Mouse (Mus musculus): ENCODE results near the gene Asic2. TPM values are rescaled to one million over a fixed set of nuclear protein-coding genes. Genes with fewer than 3 reads are reported as not detected.

Gene Asic2
- polyA plus RNA-seq, 1 experiment from 2014 or later, result 0.21 TPM

DNA sequence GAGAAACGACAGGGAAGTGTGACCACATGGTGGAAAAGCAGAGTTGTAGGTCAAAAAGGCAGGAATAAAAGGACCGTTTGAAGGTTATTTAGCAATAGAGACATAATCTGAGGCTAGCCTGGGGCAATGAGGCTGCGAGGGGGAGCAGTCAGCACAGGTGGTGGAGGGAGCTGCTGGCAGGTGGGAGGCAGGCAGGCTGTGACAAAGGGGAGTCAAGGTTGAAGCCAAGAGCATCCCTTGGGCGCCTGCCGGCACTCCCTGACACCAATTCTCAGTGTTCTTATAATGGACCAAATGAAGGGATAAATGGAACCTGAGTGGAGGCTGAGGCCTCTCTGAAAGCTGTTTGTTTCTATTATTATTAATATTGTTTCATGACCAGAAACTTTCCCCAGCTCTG is 928.3 kb downstream of the Asic2 start:
- Histone ChIP-seq H3K36me3 (ENCODE audit: control insufficient read depth, insufficient read depth, low read length) (no peaks in the 10 kb centered on the region), H3K4me1 (ENCODE audit: control insufficient read depth, insufficient read depth, low read length) (no peaks in the 10 kb centered on the region), H3K9ac (ENCODE audit: low read depth, low read length) (no peak overlapping the region), H3K27ac (ENCODE audit: low read depth, low read length) (no peak overlapping the region), H3K9me3 (replicated peaks; ENCODE audit: control insufficient read depth, low read length) (no peaks in the 10 kb centered on the region), H3K4me3 (ENCODE audit: low read depth, low read length) (no peak overlapping the region), H3K4me2 (no peak overlapping the region), H3K27me3 (ENCODE audit: control insufficient read depth, insufficient read depth, low read length) (no peaks in the 10 kb centered on the region)
- WGBS (ENCODE audit: insufficient replicate concordance), result 68% methylated on average over 5 of the region's 5 CpGs
- ATAC-seq (replicated peaks; ENCODE audit: insufficient number of reproducible peaks, low FRiP score, low TSS enrichment), result no peak

DNA sequence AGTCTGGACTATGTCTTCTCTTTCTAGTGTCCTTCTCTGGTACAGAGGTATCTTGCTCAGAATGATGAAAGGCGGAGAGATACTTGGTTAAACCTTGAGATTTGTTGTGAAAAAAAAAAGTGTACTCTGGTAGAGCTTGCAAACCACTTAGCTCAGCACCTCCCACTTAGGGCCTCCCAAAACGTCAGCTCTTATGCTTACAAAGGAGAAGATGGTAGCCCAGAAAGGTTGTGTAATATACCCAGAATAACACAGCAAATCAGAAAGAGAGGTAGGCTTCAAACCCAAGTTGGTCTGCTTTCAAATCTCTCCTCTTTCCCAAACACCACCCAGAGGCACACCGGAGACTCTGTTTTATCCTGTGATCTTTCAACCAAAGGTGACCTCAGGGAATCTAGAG is 936.1 kb downstream of the Asic2 start:
- 75% methylated on average over 3 of the region's 3 CpGs for WGBS (ENCODE audit: insufficient replicate concordance)
- Histone ChIP-seq H3K4me2 (no peak overlapping the region), H3K27ac (ENCODE audit: low read depth, low read length) (no peak overlapping the region), H3K4me3 (ENCODE audit: low read depth, low read length) (no peak overlapping the region), H3K9ac (ENCODE audit: low read depth, low read length) (no peak overlapping the region), H3K27me3 (ENCODE audit: control insufficient read depth, insufficient read depth, low read length) (no peaks in the 10 kb centered on the region), H3K4me1 (ENCODE audit: control insufficient read depth, insufficient read depth, low read length) (no peaks in the 10 kb centered on the region), H3K36me3 (ENCODE audit: control insufficient read depth, insufficient read depth, low read length) (no peaks in the 10 kb centered on the region), H3K9me3 (replicated peaks; ENCODE audit: control insufficient read depth, low read length) (no peaks in the 10 kb centered on the region; the same call in 1 of the 2 replicates)
- ATAC-seq (replicated peaks; ENCODE audit: insufficient number of reproducible peaks, low FRiP score, low TSS enrichment), result no peak

DNA sequence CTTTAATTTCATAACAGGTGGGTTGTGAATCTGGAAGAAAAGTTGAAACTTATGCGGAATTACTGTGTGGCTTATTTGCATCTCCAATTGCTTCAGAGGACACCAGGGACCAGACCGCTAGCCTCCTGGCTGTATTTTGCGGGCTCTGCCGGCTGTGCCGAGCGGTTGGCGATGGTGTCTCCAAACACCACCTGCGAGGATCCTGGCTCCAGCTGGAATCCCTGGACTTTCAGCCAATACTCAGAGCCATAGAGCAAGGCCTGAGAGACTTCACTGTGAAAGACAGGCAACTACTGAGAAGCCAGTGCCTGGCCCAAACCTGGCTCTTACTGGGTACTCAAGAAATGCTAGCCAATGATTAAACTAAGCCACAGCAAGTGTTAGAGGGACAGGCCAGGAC is 953.5 kb downstream of the Asic2 start:
- no peak overlapping the region for H3K27ac ChIP-seq (ENCODE audit: low read depth, low read length)
- no peak for ATAC-seq (replicated peaks; ENCODE audit: insufficient number of reproducible peaks, low FRiP score, low TSS enrichment)
- H3K9ac ChIP-seq (ENCODE audit: low read depth, low read length), result no peak overlapping the region
- H3K4me2 ChIP-seq, result no peak overlapping the region
- no peaks in the 10 kb centered on the region for H3K27me3 ChIP-seq (ENCODE audit: control insufficient read depth, insufficient read depth, low read length)
- WGBS (ENCODE audit: insufficient replicate concordance), result 93% methylated on average over 8 of the region's 8 CpGs
- no peaks in the 10 kb centered on the region for H3K4me1 ChIP-seq (ENCODE audit: control insufficient read depth, insufficient read depth, low read length)
- H3K9me3 ChIP-seq (replicated peaks; ENCODE audit: control insufficient read depth, low read length), result no peaks in the 10 kb centered on the region
- no peak overlapping the region for H3K4me3 ChIP-seq (ENCODE audit: low read depth, low read length)
- no peaks in the 10 kb centered on the region for H3K36me3 ChIP-seq (ENCODE audit: control insufficient read depth, insufficient read depth, low read length)

DNA sequence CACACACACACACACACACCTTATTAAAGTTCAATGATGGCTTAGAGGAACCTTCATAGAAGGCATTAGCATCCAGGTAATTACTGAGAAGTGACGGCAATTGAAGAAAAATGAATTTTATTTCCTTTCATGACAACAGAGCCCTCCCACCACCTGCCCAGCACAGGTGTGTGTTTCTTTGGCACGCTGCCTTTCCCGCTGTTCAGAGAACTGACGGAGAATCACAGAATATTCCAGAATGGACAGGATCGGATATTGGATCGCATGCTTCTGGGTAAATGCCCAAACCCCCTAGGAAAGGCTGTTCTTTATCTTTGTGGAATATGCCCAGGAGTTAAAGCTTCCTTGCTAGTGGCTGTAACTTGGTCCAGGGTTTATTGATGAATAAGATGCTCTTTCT is 954.8 kb downstream of the Asic2 start:
- no peak overlapping the region for H3K27ac ChIP-seq (ENCODE audit: low read depth, low read length)
- H3K4me3 ChIP-seq (ENCODE audit: low read depth, low read length), result no peak overlapping the region
- no peak for ATAC-seq (replicated peaks; ENCODE audit: insufficient number of reproducible peaks, low FRiP score, low TSS enrichment)
- H3K4me1 ChIP-seq (ENCODE audit: control insufficient read depth, insufficient read depth, low read length), result no peaks in the 10 kb centered on the region
- 89% methylated on average over 6 of the region's 6 CpGs for WGBS (ENCODE audit: insufficient replicate concordance)
- no peaks in the 10 kb centered on the region for H3K27me3 ChIP-seq (ENCODE audit: control insufficient read depth, insufficient read depth, low read length)
- no peaks in the 10 kb centered on the region for H3K9me3 ChIP-seq (replicated peaks; ENCODE audit: control insufficient read depth, low read length)
- H3K9ac ChIP-seq (ENCODE audit: low read depth, low read length), result no peak overlapping the region
- no peak overlapping the region for H3K4me2 ChIP-seq
- no peaks in the 10 kb centered on the region for H3K36me3 ChIP-seq (ENCODE audit: control insufficient read depth, insufficient read depth, low read length)

DNA sequence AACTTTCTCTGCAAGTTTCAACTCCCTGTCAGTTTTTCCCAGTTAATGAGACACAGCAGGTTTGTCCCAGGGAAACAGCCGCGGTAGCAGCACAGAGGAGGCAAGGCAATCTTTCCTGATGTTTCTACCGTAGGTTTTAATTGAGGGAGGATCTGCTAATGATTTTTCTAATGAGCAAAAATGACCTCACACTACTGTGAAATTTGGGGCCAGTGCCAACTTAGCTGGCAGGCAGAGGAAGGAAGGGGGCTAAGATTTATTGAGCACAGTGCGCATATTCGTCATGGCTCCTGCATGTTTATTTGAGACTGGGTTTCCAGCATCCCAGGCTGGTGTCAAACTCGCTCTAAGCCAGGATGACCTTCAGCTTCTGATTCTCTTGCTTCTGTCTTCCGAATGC is 957.5 kb downstream of the Asic2 start:
- Histone ChIP-seq H3K27me3 (ENCODE audit: control insufficient read depth, insufficient read depth, low read length) (no peaks in the 10 kb centered on the region), H3K4me1 (ENCODE audit: control insufficient read depth, insufficient read depth, low read length) (no peaks in the 10 kb centered on the region), H3K36me3 (ENCODE audit: control insufficient read depth, insufficient read depth, low read length) (no peaks in the 10 kb centered on the region), H3K4me3 (ENCODE audit: low read depth, low read length) (no peak overlapping the region), H3K9me3 (replicated peaks; ENCODE audit: control insufficient read depth, low read length) (no peaks in the 10 kb centered on the region), H3K27ac (ENCODE audit: low read depth, low read length) (no peak overlapping the region), H3K9ac (ENCODE audit: low read depth, low read length) (no peak overlapping the region), H3K4me2 (no peak overlapping the region)
- ATAC-seq (replicated peaks; ENCODE audit: insufficient number of reproducible peaks, low FRiP score, low TSS enrichment), result no peak
- 75% methylated on average over 7 of the region's 7 CpGs for WGBS (ENCODE audit: insufficient replicate concordance)

DNA sequence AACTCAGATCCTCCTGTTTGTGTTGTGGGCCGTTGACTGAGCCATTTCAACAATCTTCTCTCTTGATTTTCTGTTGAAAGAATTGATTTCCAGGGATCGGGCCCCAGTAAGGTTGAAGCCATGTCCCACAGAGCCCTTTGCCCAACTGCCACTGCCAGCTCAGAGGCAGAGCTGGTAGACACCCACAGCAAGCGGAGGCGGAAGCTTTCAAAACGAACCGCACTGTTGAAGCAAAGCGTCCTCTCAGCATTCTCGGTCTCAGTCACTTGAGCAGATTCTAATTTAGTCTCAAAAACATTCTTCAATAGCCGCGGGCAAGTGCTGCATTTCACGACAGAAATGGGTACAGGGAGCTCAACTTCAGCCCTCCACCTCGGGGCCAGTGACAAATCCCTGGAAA is 958.9 kb downstream of the Asic2 start:
- H3K9me3 ChIP-seq (replicated peaks; ENCODE audit: control insufficient read depth, low read length), result no peaks in the 10 kb centered on the region
- H3K4me3 ChIP-seq (ENCODE audit: low read depth, low read length), result no peak overlapping the region
- no peak overlapping the region for H3K9ac ChIP-seq (ENCODE audit: low read depth, low read length)
- H3K4me1 ChIP-seq (ENCODE audit: control insufficient read depth, insufficient read depth, low read length), result no peaks in the 10 kb centered on the region
- no peak for ATAC-seq (replicated peaks; ENCODE audit: insufficient number of reproducible peaks, low FRiP score, low TSS enrichment)
- 83% methylated on average over 12 of the region's 12 CpGs for WGBS (ENCODE audit: insufficient replicate concordance)
- no peaks in the 10 kb centered on the region for H3K36me3 ChIP-seq (ENCODE audit: control insufficient read depth, insufficient read depth, low read length)
- H3K4me2 ChIP-seq, result no peak overlapping the region
- H3K27ac ChIP-seq (ENCODE audit: low read depth, low read length), result no peak overlapping the region
- H3K27me3 ChIP-seq (ENCODE audit: control insufficient read depth, insufficient read depth, low read length), result no peaks in the 10 kb centered on the region

DNA sequence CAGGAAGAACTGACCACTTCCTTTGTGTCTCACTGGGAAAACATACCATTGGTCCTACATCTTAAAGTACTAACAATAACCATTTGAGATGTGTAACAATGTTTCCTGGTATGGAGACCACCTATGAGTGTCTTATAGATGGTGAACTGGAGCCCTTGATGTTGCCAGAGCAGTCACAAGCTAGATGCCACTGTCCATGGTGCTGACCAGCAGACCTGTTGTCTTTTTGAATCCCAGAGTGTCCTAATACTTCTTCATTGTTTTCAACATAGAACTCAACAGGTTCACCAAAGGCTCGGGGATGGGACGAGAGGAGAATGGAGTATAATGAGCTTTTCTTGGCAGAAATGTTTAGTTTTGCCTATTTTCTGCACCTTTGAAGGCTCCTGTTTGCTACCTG is 962.4 kb downstream of the Asic2 start:
- 42% methylated on average over 2 of the region's 2 CpGs for WGBS (ENCODE audit: insufficient replicate concordance)
- no peaks in the 10 kb centered on the region for H3K27me3 ChIP-seq (ENCODE audit: control insufficient read depth, insufficient read depth, low read length)
- H3K4me2 ChIP-seq, result no peak overlapping the region
- no peak for ATAC-seq (replicated peaks; ENCODE audit: insufficient number of reproducible peaks, low FRiP score, low TSS enrichment)
- no peak overlapping the region for H3K9ac ChIP-seq (ENCODE audit: low read depth, low read length)
- H3K36me3 ChIP-seq (ENCODE audit: control insufficient read depth, insufficient read depth, low read length), result no peaks in the 10 kb centered on the region
- no peaks in the 10 kb centered on the region for H3K4me1 ChIP-seq (ENCODE audit: control insufficient read depth, insufficient read depth, low read length)
- H3K4me3 ChIP-seq (ENCODE audit: low read depth, low read length), result no peak overlapping the region
- H3K27ac ChIP-seq (ENCODE audit: low read depth, low read length), result no peak overlapping the region
- no peaks in the 10 kb centered on the region for H3K9me3 ChIP-seq (replicated peaks; ENCODE audit: control insufficient read depth, low read length)

DNA sequence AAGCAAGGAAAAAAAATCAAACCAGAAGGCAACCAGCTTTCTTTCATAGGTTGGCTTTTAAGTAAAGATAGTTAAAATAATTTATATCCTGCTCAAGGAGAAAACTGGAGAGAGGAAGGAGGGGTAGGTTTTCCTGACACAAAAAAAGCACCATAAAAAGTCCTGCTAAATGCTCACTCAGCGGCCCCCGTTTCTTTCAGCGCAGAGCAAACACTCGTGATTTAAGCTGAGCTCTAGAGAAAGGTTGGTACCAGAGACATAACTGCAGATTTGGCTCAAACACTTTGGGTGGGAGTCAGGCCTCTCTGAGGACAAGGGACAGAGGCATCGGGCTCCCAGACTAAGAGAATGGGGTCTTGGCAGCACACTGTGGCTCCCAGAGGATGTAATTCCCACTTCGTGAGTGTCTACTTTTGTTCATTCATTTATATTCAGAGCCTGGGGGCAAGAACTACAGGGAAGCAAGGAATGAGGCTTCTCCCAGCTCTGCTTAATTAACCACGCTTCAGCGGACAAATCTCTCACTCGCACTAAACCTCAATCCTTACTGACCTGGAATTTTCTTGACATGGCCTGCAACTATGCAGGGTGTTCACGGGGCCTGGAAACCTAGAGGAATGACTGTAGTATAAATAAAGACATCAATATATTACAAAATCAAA is 965.4 kb downstream of the Asic2 start:
- Histone ChIP-seq H3K36me3 (ENCODE audit: control insufficient read depth, insufficient read depth, low read length) (no peaks in the 10 kb centered on the region), H3K4me2 (no peak overlapping the region), H3K27me3 (ENCODE audit: control insufficient read depth, insufficient read depth, low read length) (no peaks in the 10 kb centered on the region), H3K9me3 (replicated peaks; ENCODE audit: control insufficient read depth, low read length) (no peaks in the 10 kb centered on the region), H3K27ac (ENCODE audit: low read depth, low read length) (no peak overlapping the region), H3K4me1 (ENCODE audit: control insufficient read depth, insufficient read depth, low read length) (no peaks in the 10 kb centered on the region), H3K4me3 (ENCODE audit: low read depth, low read length) (no peak overlapping the region), H3K9ac (ENCODE audit: low read depth, low read length) (no peak overlapping the region)
- ATAC-seq (replicated peaks; ENCODE audit: insufficient number of reproducible peaks, low FRiP score, low TSS enrichment), result no peak
- 77% methylated on average over 10 of the region's 10 CpGs for WGBS (ENCODE audit: insufficient replicate concordance)

DNA sequence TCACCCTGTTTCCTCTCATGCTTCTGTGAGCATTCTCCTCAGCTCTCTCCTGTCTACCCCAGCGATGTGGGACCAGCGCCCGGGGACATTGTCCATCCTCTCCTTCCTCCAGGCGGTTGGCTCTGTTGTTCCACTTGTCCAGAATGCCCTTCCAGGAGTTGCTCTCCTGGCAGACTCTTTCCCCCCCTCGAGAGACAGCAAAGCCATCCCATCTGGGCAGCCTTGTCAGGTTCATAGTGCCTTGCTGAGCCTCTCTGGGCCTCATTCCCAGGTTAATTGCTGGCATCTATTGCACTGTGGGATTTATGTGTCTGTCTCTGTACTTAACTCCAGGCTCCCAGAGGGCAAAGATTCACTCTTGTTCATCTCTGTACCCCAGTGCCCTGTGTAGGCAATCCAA is 972.6 kb downstream of the Asic2 start:
- H3K27me3 ChIP-seq (ENCODE audit: control insufficient read depth, insufficient read depth, low read length), result no peaks in the 10 kb centered on the region; the same call in 1 of the 2 replicates
- H3K9me3 ChIP-seq (replicated peaks; ENCODE audit: control insufficient read depth, low read length), result no peaks in the 10 kb centered on the region
- no peak overlapping the region for H3K4me3 ChIP-seq (ENCODE audit: low read depth, low read length)
- no peak overlapping the region for H3K4me2 ChIP-seq
- H3K27ac ChIP-seq (ENCODE audit: low read depth, low read length), result no peak overlapping the region
- WGBS (ENCODE audit: insufficient replicate concordance), result 85% methylated on average over 5 of the region's 5 CpGs
- no peak for ATAC-seq (replicated peaks; ENCODE audit: insufficient number of reproducible peaks, low FRiP score, low TSS enrichment)
- no peak overlapping the region for H3K9ac ChIP-seq (ENCODE audit: low read depth, low read length)
- no peaks in the 10 kb centered on the region for H3K36me3 ChIP-seq (ENCODE audit: control insufficient read depth, insufficient read depth, low read length)
- H3K4me1 ChIP-seq (ENCODE audit: control insufficient read depth, insufficient read depth, low read length), result no peaks in the 10 kb centered on the region

Data from heart, embryonic 11.5 days (tissue).